Mouse (Mus musculus) limb, embryonic 15.5 days (tissue): Measurements from ENCODE around the gene Dnajc15. TPM values are rescaled to one million over a fixed set of nuclear protein-coding genes. Genes with fewer than 3 reads are reported as not detected.

Experiments used
- ATAC-seq: fragments of 200-750 bp; cut with Nextera tagmentation; 2 replicates; pipeline ENCODE4 v1.8.0; 2017; ENCODE audit warnings: low read depth, moderate TSS enrichment; ENCODE audit not compliant: insufficient number of reproducible peaks, low FRiP score, low TSS enrichment
- H3K27ac ChIP-seq: fragments of 300-500 bp; sonication (generic); 2 replicates; pipeline ENCODE4 v1.5.1; 2015; ENCODE audit warnings: moderate library complexity, mild to moderate bottlenecking, inconsistent platforms
- H3K27me3 ChIP-seq: fragments of 300-500 bp; sonication (generic); 2 replicates; pipeline ENCODE4 v1.6.1; 2015; ENCODE audit warnings: inconsistent platforms
- H3K36me3 ChIP-seq: fragments of 300-500 bp; sonication (generic); 2 replicates; pipeline ENCODE4 v1.6.1; 2015; ENCODE audit warnings: inconsistent platforms
- H3K4me1 ChIP-seq: fragments of 300-500 bp; sonication (generic); 2 replicates; pipeline ENCODE4 v1.6.1; 2015; ENCODE audit warnings: inconsistent platforms
- H3K4me2 ChIP-seq: fragments of 300-500 bp; sonication (generic); 2 replicates; pipeline ENCODE4 v1.6.1; 2015; ENCODE audit warnings: mild to moderate bottlenecking, inconsistent platforms
- H3K4me3 ChIP-seq: fragments of 300-500 bp; sonication (generic); 2 replicates; pipeline ENCODE4 v1.5.1; 2015; ENCODE audit warnings: mild to moderate bottlenecking, inconsistent platforms
- H3K9ac ChIP-seq: fragments of 300-500 bp; sonication (generic); 2 replicates; pipeline ENCODE4 v1.6.1; 2015; ENCODE audit warnings: inconsistent platforms
- H3K9me3 ChIP-seq: fragments of 300-500 bp; sonication (generic); 2 replicates; pipeline ENCODE4 v1.6.1; 2016; ENCODE audit warnings: inconsistent platforms
- WGBS: fragments of 180-500 bp; shearing (Covaris S2); methylation state at CpG from one replicate; pipeline ENCODE4 v1.1.7; 2015; 5-methylcytosine and 5-hydroxymethylcytosine counted together
- polyA plus RNA-seq: library from polyadenylated mRNA; unstranded; fragments of >200 nt; fragmentation: Nextera tagmentation; extraction: Ambion mirVana; gene quantifications from 2 replicates; pipeline ENCODE4 v1.2.1, GENCODE M21; 2015

Gene Dnajc15
- 85.0 and 92.1 TPM in 2 replicates for polyA plus RNA-seq

DNA sequence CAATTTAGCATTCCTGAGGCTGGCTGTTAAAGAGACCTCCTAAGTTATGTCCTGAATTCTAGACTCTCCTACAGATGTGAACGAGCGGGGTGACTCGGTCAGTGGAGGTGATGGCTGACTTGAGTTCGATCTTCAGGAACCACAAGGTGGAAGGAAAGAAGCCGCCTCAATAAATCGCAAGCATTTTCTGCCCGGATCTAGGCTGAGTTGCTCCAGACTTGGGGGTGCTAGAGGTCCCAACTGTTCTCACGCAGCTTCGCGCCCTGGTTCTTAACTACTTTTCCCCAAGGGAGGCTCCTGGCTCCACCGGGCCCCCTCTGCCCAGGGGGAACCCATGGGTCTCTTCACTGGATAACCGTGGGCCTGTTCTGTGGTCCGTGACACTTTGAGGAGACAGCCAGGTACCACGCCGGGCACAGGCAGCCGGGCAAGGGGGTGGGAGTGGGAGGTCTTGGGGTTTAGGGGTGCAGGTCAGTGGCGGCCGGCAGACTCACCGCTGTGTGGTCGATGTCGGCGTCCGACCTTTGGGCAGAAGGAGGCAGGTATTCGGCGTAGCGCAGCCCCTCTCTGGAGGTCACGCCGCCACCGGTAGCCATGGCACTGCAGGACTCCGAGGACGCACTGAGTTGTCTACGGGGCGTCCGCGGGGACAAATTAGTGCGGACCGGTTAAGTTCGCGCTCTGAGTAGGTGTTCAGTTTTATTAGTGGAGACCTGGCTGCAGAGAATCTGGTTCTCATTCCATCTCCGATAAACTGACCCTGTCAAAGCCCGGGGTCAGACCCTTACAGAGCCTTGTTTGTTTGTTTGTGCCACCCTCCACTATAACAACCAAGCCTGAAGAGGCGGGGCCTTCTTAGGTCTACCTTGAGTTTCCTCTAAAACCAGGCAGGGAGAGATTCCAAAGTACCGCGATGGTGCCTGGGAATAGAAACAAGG is at the start of gene Dnajc15:
TSS of gene Dnajc15 (minus strand) at position 822 of the 938 bp plus-strand sequence.
- Histone ChIP-seq H3K9ac (peak within 1 kb of the TSS; percentile 65), H3K27ac (peak within 1 kb of the TSS; percentile 38; the same call in 1 of the 2 replicates), H3K9me3 (no peaks in the 10 kb centered on the region), H3K4me1 (no peaks in the 10 kb centered on the region), H3K4me2 (peak within 1 kb of the TSS; percentile 74), H3K27me3 (no peaks in the 10 kb centered on the region), H3K36me3 (no peaks in the 10 kb centered on the region), H3K4me3 (peak within 1 kb of the TSS; percentile 79)
- ATAC-seq: peak; percentile 55
- WGBS: 2% methylated on average over 44 of the region's 44 CpGs

DNA sequence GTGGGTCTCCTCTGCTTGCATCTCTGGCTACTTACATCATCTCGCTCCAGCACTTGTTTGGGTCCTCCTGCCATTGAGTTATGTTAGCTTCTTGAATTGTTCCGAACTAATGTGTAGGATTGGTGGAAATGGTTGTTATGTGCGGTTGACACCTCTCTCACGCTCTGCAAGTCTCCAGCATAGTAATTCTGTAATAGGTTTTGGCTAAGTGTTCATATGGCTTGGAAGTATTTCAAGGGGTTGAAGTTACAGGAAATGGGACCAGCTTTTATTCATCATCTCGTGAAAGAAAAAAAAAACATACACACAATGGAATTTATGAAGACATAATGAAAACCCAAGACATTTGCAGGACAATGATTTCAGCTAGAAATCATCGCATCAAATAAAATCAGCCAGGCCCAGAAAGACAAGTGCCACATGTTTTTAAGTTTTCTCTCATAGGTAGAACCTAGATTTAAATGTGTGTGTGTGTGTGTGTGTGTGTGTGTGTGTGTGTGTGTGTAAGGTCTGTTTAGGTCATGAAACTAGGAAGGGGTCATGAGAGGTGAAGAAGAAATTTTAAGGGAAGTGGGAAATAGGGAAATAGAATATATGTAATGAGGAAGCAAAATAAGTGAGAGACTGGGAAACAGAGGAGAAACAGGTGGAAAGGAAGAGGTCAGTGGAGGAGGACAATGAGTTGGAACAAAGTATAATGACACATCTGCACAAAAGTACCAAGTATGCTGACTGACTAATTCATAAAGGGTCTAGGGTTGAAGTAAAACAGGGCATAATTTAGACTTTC is 48.3 kb upstream of the Dnajc15 start:
- no peaks in the 10 kb centered on the region for H3K27me3 ChIP-seq
- WGBS: 38% methylated on average over 6 of the region's 6 CpGs
- ATAC-seq: no peak
- no peak overlapping the region for H3K4me2 ChIP-seq
- peak overlapping the region; percentile 38; the same call in 1 of the 2 replicates for H3K27ac ChIP-seq
- H3K9me3 ChIP-seq: no peaks in the 10 kb centered on the region
- no peak overlapping the region for H3K9ac ChIP-seq
- H3K36me3 ChIP-seq: no peaks in the 10 kb centered on the region
- H3K4me3 ChIP-seq: no peak overlapping the region
- peaks cover 3% of the 10 kb centered on the region for H3K4me1 ChIP-seq

DNA sequence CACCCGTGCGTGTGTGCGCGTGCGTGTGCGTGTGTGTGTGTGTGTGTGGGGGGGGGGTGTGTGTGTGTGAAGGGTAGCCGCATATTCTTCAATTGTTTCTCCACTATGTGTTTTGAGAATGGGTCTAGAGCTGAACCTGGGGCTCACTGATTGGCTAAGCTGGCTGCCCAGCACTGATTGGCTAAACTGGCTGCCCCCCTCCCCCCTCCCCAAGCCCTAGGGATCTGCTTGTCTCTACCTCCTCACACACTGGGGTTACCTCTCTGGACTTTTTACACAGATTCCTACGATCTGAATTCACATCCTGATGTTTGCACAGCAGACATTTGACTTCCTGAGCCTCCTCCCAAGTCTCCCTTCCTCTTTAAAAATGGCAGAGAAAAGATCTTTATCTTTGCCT is 46.7 kb upstream of the Dnajc15 start:
- no peaks in the 10 kb centered on the region for H3K9me3 ChIP-seq

DNA sequence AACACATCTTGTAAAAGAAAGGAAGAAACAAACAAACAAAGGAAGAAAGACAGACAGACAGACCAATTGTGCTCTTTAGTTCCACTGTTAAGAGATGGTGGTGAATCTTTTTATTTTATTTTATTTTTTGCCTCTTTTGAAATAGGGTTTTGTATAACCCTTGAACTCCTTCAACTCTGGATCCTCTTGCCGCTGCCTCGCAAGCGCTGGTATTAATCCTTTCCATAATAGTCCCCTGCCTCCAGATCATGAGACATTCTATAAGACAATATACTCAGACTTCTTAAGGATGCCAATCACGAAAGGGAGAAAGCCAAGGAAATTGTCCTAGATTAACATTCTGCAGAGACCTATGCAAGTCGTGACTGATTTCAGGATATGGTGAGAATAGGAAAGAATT is 40.9 kb upstream of the Dnajc15 start:
- Histone ChIP-seq H3K4me2 (no peak overlapping the region), H3K36me3 (no peaks in the 10 kb centered on the region), H3K27ac (no peak overlapping the region), H3K9ac (no peak overlapping the region), H3K27me3 (no peaks in the 10 kb centered on the region), H3K9me3 (no peaks in the 10 kb centered on the region), H3K4me1 (no peaks in the 10 kb centered on the region), H3K4me3 (no peak overlapping the region)
- no peak for ATAC-seq
- whole genome bisulfite sequencing: 91% methylated on average over 5 of the region's 5 CpGs

More for the DNA sequence above, 46.7 kb upstream of the Dnajc15 start:
- 85% methylated on average over 8 of the region's 8 CpGs for WGBS
- H3K36me3 ChIP-seq: no peaks in the 10 kb centered on the region
- no peak for ATAC-seq
- H3K27me3 ChIP-seq: no peaks in the 10 kb centered on the region
- no peak overlapping the region for H3K27ac ChIP-seq
- no peak overlapping the region for H3K4me3 ChIP-seq
- no peak overlapping the region for H3K4me2 ChIP-seq
- H3K9ac ChIP-seq: no peak overlapping the region
- H3K4me1 ChIP-seq: peaks cover 3% of the 10 kb centered on the region

DNA sequence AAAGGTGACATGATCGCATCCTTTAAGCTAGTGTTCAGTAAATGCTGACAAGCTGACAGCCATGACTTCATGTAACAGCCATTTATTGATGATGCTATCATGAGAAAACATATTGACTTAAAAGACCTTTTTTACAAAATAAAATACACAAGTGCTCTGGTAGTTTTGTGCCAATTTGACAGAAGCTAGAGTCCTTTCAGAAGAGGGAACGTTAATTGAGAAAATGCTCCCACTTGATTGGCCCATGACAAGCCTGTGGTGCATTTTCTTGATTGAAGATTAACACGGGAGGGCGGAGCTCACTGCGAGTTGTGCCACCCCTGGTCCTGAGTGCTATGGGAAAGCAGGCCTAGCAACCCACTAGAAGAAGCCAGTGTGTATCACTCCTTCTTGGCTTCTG is 31.7 kb upstream of the Dnajc15 start:
- no peak overlapping the region for H3K4me3 ChIP-seq
- H3K27ac ChIP-seq: no peak overlapping the region
- ATAC-seq: no peak
- no peak overlapping the region for H3K4me2 ChIP-seq
- 86% methylated on average over 5 of the region's 5 CpGs for WGBS
- no peak overlapping the region for H3K9ac ChIP-seq
- no peaks in the 10 kb centered on the region for H3K9me3 ChIP-seq
- H3K4me1 ChIP-seq: 0 out of 2 replicates have a peak, but pooled peaks cover 3% of the 10 kb centered on the region
- no peaks in the 10 kb centered on the region for H3K27me3 ChIP-seq
- no peaks in the 10 kb centered on the region for H3K36me3 ChIP-seq

DNA sequence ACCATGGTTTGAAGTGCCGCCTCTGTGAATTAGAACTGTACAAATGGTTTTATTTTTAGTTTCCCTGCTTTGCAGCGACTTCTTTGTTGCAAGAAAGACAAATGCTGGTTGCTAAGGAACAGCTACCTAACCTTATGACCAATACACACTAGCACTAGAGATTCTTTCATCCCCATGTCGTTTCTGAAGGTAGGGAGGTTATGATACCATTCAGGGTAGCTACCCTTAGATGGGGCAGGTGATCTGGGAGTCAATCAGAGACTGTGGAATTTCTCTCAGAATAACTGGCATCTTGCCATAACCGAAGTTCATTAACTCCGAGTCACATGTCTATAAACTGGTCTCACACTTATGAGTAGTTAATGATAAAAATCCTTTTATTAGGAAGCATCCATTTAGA is 30.5 kb upstream of the Dnajc15 start:
- whole genome bisulfite sequencing: 60% methylated on average over 5 of the region's 5 CpGs
- Histone ChIP-seq H3K36me3 (no peaks in the 10 kb centered on the region), H3K4me1 (0 out of 2 replicates have a peak, but pooled peaks cover 3% of the 10 kb centered on the region), H3K9me3 (no peaks in the 10 kb centered on the region), H3K4me2 (no peak overlapping the region), H3K27me3 (no peaks in the 10 kb centered on the region), H3K27ac (no peak overlapping the region), H3K4me3 (no peak overlapping the region), H3K9ac (no peak overlapping the region)
- no peak for ATAC-seq

DNA sequence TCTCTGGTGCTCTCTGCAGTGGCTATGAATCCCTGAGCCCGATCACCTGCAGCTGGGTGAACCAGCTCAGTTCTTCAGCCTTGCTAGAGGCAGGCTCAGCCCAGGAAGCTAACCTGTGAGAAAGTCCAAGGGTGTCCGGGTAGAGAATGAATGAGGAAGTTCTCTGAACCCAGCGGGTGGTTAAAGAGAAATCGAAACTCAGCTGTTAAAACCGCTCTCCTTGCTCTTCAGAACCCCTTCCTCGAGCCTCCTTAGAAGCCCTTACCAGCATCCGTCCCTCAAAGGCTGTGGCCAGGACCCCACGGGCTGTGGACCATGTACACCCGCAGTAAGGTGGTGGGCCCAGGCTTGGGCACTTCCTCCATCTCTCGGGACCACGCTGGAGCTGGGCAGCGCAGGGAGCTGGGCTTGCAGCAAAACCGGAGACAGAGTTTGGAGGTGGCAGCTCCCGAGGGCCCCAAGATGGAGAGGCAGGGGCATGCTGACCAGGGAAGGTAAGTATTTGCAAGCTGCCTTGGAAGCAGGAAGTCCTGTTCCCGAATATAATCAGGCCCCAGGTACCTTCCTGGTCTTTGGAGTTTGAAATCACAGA is 29.3 kb upstream of the Dnajc15 start, which contains the start of gene Epsti1:
TSS of gene Epsti1 (plus strand) at position 69 of the 592 bp plus-strand sequence.
- peak within 1 kb of the TSS; percentile 15; the same call in 1 of the 2 replicates for H3K4me3 ChIP-seq
- no peak within 1 kb of the TSS for H3K4me2 ChIP-seq

DNA sequence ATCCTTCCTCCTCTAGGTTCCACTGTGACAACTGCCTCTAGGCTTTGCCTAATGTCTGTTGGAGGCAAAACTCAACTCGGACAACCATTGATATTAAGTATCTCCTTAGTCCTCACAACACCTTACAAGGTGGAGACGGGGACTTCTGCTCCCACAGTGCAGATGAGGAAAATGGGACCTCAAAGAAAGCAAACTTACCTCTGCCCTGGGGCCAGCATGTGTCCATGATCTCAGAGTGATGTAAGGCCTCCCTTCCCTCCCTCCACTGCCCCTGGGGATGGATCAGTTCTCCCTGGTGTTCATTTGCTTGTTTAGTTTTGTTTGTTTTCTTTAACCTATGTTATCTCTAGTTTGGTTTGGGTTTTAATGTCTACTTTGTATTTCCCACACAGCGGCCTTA is 27.6 kb upstream of the Dnajc15 start:
- Histone ChIP-seq H3K4me1 (0 out of 2 replicates have a peak, but pooled peaks cover 3% of the 10 kb centered on the region), H3K27me3 (no peaks in the 10 kb centered on the region), H3K4me3 (no peak overlapping the region), H3K27ac (no peak overlapping the region), H3K9ac (no peak overlapping the region), H3K9me3 (no peaks in the 10 kb centered on the region), H3K36me3 (no peaks in the 10 kb centered on the region), H3K4me2 (no peak overlapping the region)
- 86% methylated on average over 3 of the region's 3 CpGs for WGBS
- ATAC-seq: no peak

More for the DNA sequence above, 29.3 kb upstream of the Dnajc15 start, which contains the start of gene Epsti1:
- no peak within 1 kb of the TSS for H3K27ac ChIP-seq
- 43% methylated on average over 15 of the region's 15 CpGs for WGBS
- 0 out of 2 replicates have a peak, but pooled peaks cover 3% of the 10 kb centered on the region for H3K4me1 ChIP-seq
- H3K36me3 ChIP-seq: no peaks in the 10 kb centered on the region
- H3K9ac ChIP-seq: no peak within 1 kb of the TSS
- H3K27me3 ChIP-seq: no peaks in the 10 kb centered on the region
- no peak for ATAC-seq
- no peaks in the 10 kb centered on the region for H3K9me3 ChIP-seq

DNA sequence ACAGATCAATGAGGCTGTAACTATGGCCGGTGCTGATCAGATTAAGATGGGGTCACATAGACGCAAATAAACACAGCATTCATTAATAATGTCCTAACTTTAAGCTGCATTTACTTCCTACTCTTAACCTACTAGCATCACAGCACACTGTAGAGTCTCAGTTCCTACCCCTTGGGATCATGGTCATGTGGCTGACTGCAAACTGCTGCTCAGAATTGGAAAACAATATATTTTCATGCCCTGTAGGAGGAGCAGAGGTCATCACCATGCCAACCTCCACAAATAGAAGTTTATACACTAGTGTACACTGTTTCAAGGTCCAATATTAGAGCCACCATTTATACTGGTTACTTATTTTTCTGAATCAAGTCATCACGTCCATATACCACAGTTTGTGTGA is 21.0 kb upstream of the Dnajc15 start:
- H3K27ac ChIP-seq: no peak overlapping the region
- H3K27me3 ChIP-seq: no peaks in the 10 kb centered on the region
- no peaks in the 10 kb centered on the region for H3K9me3 ChIP-seq
- no peak for ATAC-seq
- H3K36me3 ChIP-seq: no peaks in the 10 kb centered on the region
- WGBS: 84% methylated on average over 3 of the region's 3 CpGs
- no peaks in the 10 kb centered on the region for H3K4me1 ChIP-seq
- no peak overlapping the region for H3K4me3 ChIP-seq
- no peak overlapping the region for H3K9ac ChIP-seq
- H3K4me2 ChIP-seq: no peak overlapping the region

DNA sequence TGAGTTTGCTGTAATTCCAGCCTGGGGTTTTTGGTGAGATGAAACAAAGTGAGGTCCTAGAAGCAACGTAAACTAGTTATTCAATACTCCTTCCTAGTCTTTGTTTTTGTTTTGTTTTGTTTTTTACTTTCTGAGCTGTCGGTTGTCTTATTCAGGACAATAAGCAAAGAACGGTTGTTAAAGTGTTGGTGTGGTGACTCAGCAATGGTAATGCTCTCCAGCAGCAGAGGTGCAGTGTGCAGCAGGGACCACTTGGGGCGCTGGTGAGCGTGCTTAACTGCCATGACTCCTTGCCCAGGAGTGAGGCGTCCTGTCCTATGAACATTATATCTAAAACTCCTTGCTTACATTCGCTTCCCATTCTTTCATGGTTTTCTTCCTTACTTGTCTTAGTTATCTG is 15.0 kb upstream of the Dnajc15 start:
- no peaks in the 10 kb centered on the region for H3K9me3 ChIP-seq
- no peak overlapping the region for H3K4me2 ChIP-seq
- WGBS: 87% methylated on average over 7 of the region's 7 CpGs
- no peak for ATAC-seq
- no peak overlapping the region for H3K4me3 ChIP-seq
- no peaks in the 10 kb centered on the region for H3K4me1 ChIP-seq
- no peak overlapping the region for H3K9ac ChIP-seq
- no peak overlapping the region for H3K27ac ChIP-seq
- no peaks in the 10 kb centered on the region for H3K36me3 ChIP-seq
- H3K27me3 ChIP-seq: no peaks in the 10 kb centered on the region

DNA sequence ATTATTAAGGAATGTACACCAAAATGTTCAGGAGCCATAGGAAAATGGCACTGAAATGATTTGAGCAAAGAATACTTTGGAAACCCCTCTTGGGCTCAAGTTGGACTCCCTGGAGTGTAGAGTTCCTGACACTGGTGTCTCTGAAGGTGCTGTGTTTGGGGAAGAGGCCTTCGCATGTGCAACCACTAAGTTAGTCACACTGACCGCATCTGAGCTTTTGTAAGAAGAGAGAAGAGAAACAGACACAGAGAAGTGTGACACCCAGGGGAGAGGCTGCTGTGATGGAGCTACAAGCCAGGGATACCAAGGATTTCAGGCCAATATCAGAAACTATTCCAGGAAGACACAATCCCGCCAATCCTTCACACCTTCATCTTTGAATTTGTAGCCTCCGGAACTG is 12.0 kb upstream of the Dnajc15 start:
- Histone ChIP-seq H3K4me1 (no peaks in the 10 kb centered on the region), H3K36me3 (no peaks in the 10 kb centered on the region), H3K4me2 (no peak overlapping the region), H3K27me3 (no peaks in the 10 kb centered on the region), H3K27ac (no peak overlapping the region), H3K9ac (no peak overlapping the region), H3K9me3 (no peaks in the 10 kb centered on the region), H3K4me3 (no peak overlapping the region)
- no peak for ATAC-seq
- WGBS: 84% methylated on average over 4 of the region's 4 CpGs
